Mouse (Mus musculus) spleen, adult 2 months (tissue): ENCODE results near the gene Arid3b.

ENCODE experiments used
- CTCF ChIP-seq: fragments of 200-500 bp; IDR thresholded peaks from 2 replicates; pipeline ENCODE4 v1.5.1; 2011; ENCODE audit warnings: mild to moderate bottlenecking, inconsistent platforms; ENCODE audit not compliant: insufficient read depth, insufficient read length, insufficient replicate concordance; ENCODE audit errors: extremely low read depth
- POLR2A ChIP-seq: fragments of 200-500 bp; IDR thresholded peaks from 2 replicates; pipeline ENCODE4 v1.6.1; 2011; ENCODE audit warnings: low read depth, low read length, inconsistent platforms

DNA sequence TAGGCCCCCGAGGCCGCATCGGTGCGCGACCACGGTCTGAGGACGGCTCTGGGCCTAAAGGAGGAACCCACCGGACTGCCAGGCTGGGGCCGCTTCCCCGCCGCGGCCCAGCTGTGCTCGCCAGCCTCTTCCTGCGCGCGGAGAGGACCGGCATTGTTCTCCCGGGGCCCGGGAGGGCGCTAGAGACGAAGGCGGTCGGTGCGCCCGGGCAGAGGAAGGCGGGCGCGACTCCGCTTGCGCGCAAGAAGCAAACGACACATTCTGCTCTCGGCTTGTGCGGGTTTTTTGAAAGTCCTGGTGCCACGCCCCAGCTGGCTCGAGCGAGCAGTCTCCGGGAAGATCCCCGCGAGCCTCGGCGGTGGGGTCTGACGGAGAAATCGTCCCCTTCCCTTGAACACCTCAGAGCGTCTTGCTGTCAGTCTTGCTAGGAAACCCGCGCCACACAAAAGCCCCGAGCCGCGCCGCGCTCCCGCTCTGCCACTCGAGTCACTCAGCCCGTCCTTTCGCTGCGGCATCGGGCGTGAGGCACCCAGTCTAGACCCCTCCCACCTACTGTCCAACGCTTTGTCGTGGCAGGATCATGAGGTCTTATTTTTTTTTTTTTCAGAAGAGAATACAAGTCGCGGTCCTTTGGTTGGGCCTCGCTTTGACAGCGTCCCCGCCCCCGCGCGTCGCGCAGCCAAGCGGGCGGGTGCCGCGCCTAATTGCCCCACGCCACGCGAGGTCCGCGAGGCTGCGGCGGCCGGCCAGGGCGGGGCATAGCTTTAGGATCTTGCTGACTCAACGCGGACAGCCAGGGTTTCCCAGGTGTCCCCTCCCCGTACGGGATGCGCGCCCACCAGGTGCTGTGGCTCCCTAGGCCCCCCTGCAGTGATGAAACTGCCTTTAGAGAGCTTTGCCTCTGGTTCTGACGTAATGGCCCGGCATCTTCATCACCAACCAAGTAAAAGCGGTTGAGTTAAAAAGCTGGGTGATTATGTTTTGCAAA lies 70.9 kb downstream of the Arid3b start, which contains the start of gene Clk3:
- TF ChIP-seq CTCF, result no peak
- no peak for TF ChIP-seq POLR2A
